ENCODE assay signal across 13 mouse cellular contexts in genomic region chr3:143834725-143835124, GRCm38 (mm10).
"Had no signal": no experiment of that assay in that cellular context is flagged by ENCODE, and none has a peak within 500 bp of the region (broad histone marks: within the 10 kb centered on the region; RNA-seq: fewer than 3 reads in every experiment).

No protein-coding gene starts in this region.

- ATAC-seq: hindbrain, postnatal 0 days; intestine, embryonic 16.5 days; liver, embryonic 12.5 days had no signal

- DNase-seq: gastrocnemius, postnatal 14 days; gastrocnemius, postnatal 36 days; heart, adult 18-20 months; heart, postnatal 10 days; heart, postnatal 4 days; kidney, adult 11 months; kidney, adult 2 months; kidney, adult 9 months; kidney, postnatal 25 days; kidney, postnatal 4 days had no signal
